Comparison of ENCODE assay signal across 16 mouse cellular contexts in the genomic region with DNA sequence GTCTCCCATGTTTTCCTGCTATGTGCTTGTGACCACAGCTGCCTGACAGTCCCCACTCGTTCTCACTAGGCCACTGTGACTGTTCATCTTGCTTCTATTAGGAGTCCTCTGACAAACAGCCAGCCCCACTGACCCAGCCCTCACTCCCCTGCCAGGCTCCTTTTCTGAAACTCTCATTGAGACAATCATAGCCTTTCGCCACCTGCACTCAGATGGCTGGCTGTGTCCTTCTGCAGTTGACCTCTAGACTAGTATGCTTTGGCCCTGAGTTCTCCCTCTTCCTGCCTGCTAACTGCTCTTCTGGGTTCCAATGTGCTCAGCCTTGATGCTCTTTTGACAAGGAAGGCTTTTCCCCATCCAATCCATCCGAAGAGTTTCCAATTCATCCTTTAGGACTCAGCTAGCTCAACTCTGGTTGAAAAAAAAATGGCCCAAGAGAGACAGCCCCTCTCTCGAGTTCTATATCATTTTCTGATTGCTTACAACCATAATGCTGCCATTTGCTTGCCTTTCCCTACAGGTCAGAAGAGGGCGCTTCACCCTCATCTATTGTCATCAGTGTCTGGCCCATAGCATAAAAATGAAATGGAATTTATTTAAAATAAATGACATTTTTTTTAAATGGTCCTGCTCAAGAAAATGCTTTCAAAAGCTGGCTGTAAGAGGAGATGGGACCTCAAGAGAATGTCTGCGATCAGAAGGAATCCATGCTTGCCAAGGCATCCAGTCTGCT. TPM values are rescaled to one million over a fixed set of nuclear protein-coding genes. Genes with fewer than 3 reads are reported as not detected.
DNase-seq lines count a peak whose midpoint lies in the region; ATAC-seq and TF ChIP-seq lines count a peak whose summit lies in the region.
"Had no signal": no experiment of that assay in that cellular context is flagged by ENCODE, and none has a peak within 500 bp of the region (broad histone marks: within the 10 kb centered on the region; RNA-seq: fewer than 3 reads in every experiment).

No protein-coding gene starts in this region.

- no peaks in the 10 kb centered on the region for H3K27me3 ChIP-seq in heart, adult 2 months (ENCODE audit: control insufficient read depth, insufficient read depth, low read length)
- H3K27me3 ChIP-seq in kidney, postnatal 0 days (ENCODE audit: insufficient read depth, low read length): no peaks in the 10 kb centered on the region
- H3K27me3 ChIP-seq: liver, embryonic 13.5 days; neural tube, embryonic 12.5 days had no signal

- whole genome bisulfite sequencing in heart, adult 2 months: 60% methylated on average over 6 of the region's 6 CpGs
- WGBS in kidney, postnatal 0 days: 69% methylated on average over 6 of the region's 6 CpGs

- TF ChIP-seq CTCF in heart, adult 2 months (IDR thresholded peaks at IDR 0.05): 0 out of 2 replicates have a peak, but pooled peaks have one; percentile 12
- TF ChIP-seq CTCF in kidney, postnatal 0 days (IDR thresholded peaks at IDR 0.05; ENCODE audit: low read depth): peak; percentile 40

- no peak for DNase-seq in heart, adult 2 months
- no peak for DNase-seq in heart, adult 18-20 months
- no peak for DNase-seq in kidney, postnatal 0 days (ENCODE audit: low spot score)
- no peak for DNase-seq in kidney, adult 18-20 months
- peak; percentile 11 for DNase-seq in thymus, postnatal 4 days
- DNase-seq in thymus, postnatal 10 days (ENCODE audit: low spot score in 2 of 2): no peak
- DNase-seq in right cerebral cortex, adult 18-20 months: no peak
- DNase-seq in kidney, postnatal 25 days: no peak
- DNase-seq: gastrocnemius, postnatal 25 days; liver, embryonic 13.5 days had no signal

- H3K4me1 ChIP-seq in heart, adult 2 months (ENCODE audit: control insufficient read depth, insufficient read depth, low read length): no peaks in the 10 kb centered on the region
- H3K4me1 ChIP-seq in kidney, postnatal 0 days (replicated peaks; ENCODE audit: insufficient read depth, low read length): no peaks in the 10 kb centered on the region
- H3K4me1 ChIP-seq: liver, embryonic 13.5 days had no signal

- H3K4me2 ChIP-seq in kidney, postnatal 0 days (ENCODE audit: low read length): no peak overlapping the region
- H3K4me2 ChIP-seq: forebrain, embryonic 12.5 days; liver, embryonic 13.5 days; neural tube, embryonic 12.5 days had no signal

- TF ChIP-seq EP300 in heart, adult 2 months (IDR thresholded peaks at IDR 0.05; ENCODE audit: insufficient read depth, low read depth, low read length): no peak

- H3K4me3 ChIP-seq in heart, adult 2 months: no peak overlapping the region
- H3K4me3 ChIP-seq in kidney, postnatal 0 days (replicated peaks; ENCODE audit: low read depth, low read length): no peak overlapping the region
- H3K4me3 ChIP-seq: forebrain, embryonic 12.5 days; liver, embryonic 13.5 days; neural tube, embryonic 12.5 days had no signal

- ATAC-seq in kidney, postnatal 0 days (replicated peaks; ENCODE audit: low FRiP score, low read depth): no peak

- H3K9ac ChIP-seq in heart, adult 2 months (ENCODE audit: low read depth, low read length): no peak overlapping the region
- no peak overlapping the region for H3K9ac ChIP-seq in kidney, postnatal 0 days (ENCODE audit: low read depth, low read length)
- H3K9ac ChIP-seq: forebrain, embryonic 12.5 days; liver, embryonic 13.5 days; neural tube, embryonic 12.5 days had no signal

- intact Hi-C loops in heart, adult 2 months (cut with DNase I): no loop called here

- no peaks in the 10 kb centered on the region for H3K79me2 ChIP-seq in heart, adult 2 months (replicated peaks; ENCODE audit: control insufficient read depth, insufficient read depth, low read length)

- H3K27ac ChIP-seq in heart, adult 2 months: no peak overlapping the region
- H3K27ac ChIP-seq in kidney, postnatal 0 days: no peak overlapping the region
- H3K27ac ChIP-seq: forebrain, embryonic 12.5 days; liver, embryonic 13.5 days; neural tube, embryonic 12.5 days had no signal

- no peaks in the 10 kb centered on the region for H3K36me3 ChIP-seq in heart, adult 2 months (ENCODE audit: control insufficient read depth, insufficient read depth, low read length)
- no peaks in the 10 kb centered on the region for H3K36me3 ChIP-seq in kidney, postnatal 0 days (ENCODE audit: insufficient read depth, low read length)
- H3K36me3 ChIP-seq: forebrain, embryonic 12.5 days; liver, embryonic 13.5 days; neural tube, embryonic 12.5 days had no signal

- H3K9me3 ChIP-seq in kidney, postnatal 0 days (replicated peaks; ENCODE audit: low read length): no peaks in the 10 kb centered on the region
- H3K9me3 ChIP-seq: forebrain, embryonic 12.5 days; liver, embryonic 13.5 days; neural tube, embryonic 12.5 days had no signal

- TF ChIP-seq POLR2A in heart, adult 2 months (IDR thresholded peaks at IDR 0.05; ENCODE audit: insufficient read depth, low read depth, low read length): no peak

RNA-seq across cellular contexts. Expression of a gene that starts 54.7 kb away (rescaled TPM):
- total RNA-seq in heart, adult 2 months (2021): not detected
- 0.53 TPM in 1 of 2 replicates, not detected in the other for polyA plus RNA-seq in heart, adult 2 months (2012; rRNA removed)
- under 1 TPM in 1 of 2 experiments, not detected in 1; 0.57 TPM for total RNA-seq in heart, adult 18-20 months (2021)
- polyA plus RNA-seq in kidney, postnatal 0 days (2015; fragmentation: Nextera tagmentation; extraction: Ambion mirVana): 0.21 and 0.37 TPM in 2 replicates
- total RNA-seq: gastrocnemius, postnatal 25 days; hematopoietic stem cell, adult 5-6 weeks; monocyte, adult 5-6 weeks had no signal
- polyA plus RNA-seq: kidney, embryonic 14.5 days; limb, embryonic 11.5 days had no signal
